Comparison of ENCODE assay signal across 14 mouse cellular contexts in the genomic region with DNA sequence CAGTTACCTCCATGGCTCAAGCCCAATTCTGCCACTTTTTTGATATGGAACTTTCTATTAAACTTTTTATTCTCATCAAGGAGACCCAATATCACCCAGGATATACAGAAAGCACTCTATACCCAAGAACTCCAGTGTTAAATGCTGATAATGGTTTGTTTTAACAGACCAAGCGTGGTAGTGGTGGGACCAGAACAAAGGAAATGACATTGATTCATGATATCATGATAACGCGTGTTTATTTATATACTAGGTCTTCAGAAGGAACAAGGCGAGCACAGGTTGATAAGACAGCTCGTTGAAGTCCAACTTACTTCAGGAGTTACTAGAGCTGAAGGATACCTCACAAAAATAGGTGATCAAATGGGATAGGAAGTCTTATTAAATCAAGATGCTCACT.
"Had no signal": no experiment of that assay in that cellular context is flagged by ENCODE, and none has a peak within 500 bp of the region (broad histone marks: within the 10 kb centered on the region; RNA-seq: fewer than 3 reads in every experiment).

No protein-coding gene starts in this region.

- H3K27me3 ChIP-seq: liver, embryonic 13.5 days; megakaryocyte, embryonic 14.5 days had no signal

- H3K9ac ChIP-seq: liver, embryonic 13.5 days had no signal

- H3K9me3 ChIP-seq: liver, embryonic 13.5 days had no signal

- DNase-seq: kidney, adult 9 months; kidney, postnatal 14 days; kidney, postnatal 4 days; layer of hippocampus, postnatal 36 days; liver, embryonic 13.5 days; lung, adult 2 months; lung, postnatal 14 days; midbrain, embryonic 14.5 days; thymus, adult 18-20 months; thymus, postnatal 36 days had no signal

- H3K4me1 ChIP-seq: liver, embryonic 13.5 days had no signal

- H3K36me3 ChIP-seq: liver, embryonic 13.5 days had no signal

- H3K4me2 ChIP-seq: liver, embryonic 13.5 days; midbrain, embryonic 11.5 days had no signal

- H3K4me3 ChIP-seq: left cerebral cortex, adult 2 months; liver, embryonic 13.5 days; megakaryocyte, embryonic 14.5 days had no signal

- H3K27ac ChIP-seq: left cerebral cortex, adult 2 months; liver, embryonic 13.5 days; macrophage had no signal
